Mouse (Mus musculus): Measurements from ENCODE around the gene Sptbn2.
"Not testable (repeated sequence)": the region's sequence is repeated elsewhere in the genome, so short reads cannot be mapped to it uniquely, and the experiment has no call there.

The Sptbn2 gene

GRCm38 (mm10) chr19:4720671-4721244 lies 9.8 kb downstream of the Sptbn2 start:
- DNase-seq (ENCODE audit: low read depth, low spot score) = no peak

DNA sequence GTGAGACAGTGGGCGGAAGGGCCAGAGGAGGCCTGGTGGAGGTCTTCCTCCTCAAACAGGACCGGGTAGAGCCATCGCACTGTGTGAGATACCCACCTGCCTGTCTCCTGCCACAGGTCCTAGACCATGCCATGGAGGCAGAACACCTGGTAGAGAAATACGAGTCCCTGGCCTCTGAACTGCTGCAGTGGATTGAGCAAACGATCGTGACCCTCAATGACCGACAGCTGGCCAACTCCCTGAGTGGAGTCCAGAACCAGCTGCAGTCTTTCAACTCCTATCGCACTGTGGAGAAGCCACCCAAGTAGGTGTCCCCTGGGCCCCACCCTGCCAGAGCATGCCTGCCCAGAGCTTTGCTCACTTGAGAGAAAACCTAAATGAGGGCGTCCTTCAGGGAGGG lies 18.2 kb downstream of the Sptbn2 start:
- no peak for DNase-seq (ENCODE audit: low read depth, low spot score)

DNA sequence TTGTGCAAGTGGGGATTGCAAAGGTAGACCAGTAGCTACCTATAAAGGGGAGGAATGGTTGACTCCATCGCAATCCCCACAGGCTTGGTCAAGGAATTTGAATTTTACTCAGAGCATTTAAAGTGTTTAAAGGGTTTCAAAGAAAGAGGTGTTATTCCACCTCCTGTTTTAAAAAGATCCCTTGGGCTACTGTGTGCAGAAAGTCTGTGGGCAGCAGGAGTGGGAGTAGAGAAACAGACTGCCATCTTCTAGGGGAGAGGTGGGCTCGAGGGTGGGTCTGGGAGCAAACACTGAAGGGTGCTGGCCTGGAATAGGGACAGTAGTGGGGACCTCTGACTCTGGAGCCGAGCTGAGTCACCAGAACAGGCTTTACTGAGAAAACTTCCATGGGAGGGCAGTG lies 22.1 kb downstream of the Sptbn2 start:
- no peak for DNase-seq (ENCODE audit: low read depth, low spot score)

GRCm38 (mm10) chr19:4737866-4738265 lies 26.9 kb downstream of the Sptbn2 start:
- DNase-seq (ENCODE audit: low read depth, low spot score) = no peak

- no peak for DNase-seq (ENCODE audit: low read depth, low spot score)
Measured at GRCm38 (mm10) chr19:4739053-4739452, 28.1 kb downstream of the Sptbn2 start.

DNA sequence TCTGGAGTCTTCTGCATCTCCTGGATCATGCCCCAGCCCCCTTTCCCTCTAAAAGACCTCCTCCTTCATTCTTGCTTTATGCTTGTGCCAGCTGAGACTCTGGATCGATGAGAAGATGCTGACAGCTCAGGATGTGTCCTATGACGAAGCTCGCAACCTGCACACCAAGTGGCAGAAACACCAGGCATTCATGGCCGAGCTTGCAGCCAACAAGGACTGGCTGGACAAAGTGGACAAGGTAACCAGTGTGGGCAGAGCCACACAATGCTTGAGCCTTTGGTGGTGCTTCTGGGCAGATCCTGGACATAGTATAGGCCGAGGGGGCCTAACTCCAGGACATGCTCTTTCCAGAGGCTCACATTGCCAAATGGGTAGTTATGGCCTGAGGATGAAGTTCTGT lies 28.8 kb downstream of the Sptbn2 start:
- DNase-seq (ENCODE audit: low read depth, low spot score) = no peak

GRCm38 (mm10) chr19:4741482-4741881 lies 30.5 kb downstream of the Sptbn2 start:
- peak; percentile 77 for DNase-seq (ENCODE audit: low read depth, low spot score)

DNA sequence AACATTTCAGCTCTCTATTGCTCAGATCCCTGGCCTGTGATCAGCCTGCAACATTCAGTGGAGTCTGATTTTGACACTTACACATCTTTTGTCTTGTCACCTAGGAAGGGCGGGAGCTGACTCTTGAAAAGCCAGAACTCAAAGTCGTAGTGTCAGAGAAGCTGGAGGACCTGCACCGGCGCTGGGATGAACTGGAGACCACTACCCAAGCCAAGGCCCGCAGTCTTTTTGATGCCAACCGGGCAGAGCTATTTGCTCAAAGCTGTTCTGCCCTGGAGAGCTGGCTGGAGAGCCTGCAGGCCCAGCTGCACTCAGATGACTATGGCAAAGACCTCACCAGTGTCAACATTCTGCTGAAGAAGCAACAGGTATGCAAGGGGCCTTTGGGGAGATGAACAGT lies 31.3 kb downstream of the Sptbn2 start:
- no peak for DNase-seq (ENCODE audit: low read depth, low spot score)

- peak; percentile 76 for DNase-seq (ENCODE audit: low read depth, low spot score)
Measured at GRCm38 (mm10) chr19:4743524-4743923, 32.6 kb downstream of the Sptbn2 start.

DNA sequence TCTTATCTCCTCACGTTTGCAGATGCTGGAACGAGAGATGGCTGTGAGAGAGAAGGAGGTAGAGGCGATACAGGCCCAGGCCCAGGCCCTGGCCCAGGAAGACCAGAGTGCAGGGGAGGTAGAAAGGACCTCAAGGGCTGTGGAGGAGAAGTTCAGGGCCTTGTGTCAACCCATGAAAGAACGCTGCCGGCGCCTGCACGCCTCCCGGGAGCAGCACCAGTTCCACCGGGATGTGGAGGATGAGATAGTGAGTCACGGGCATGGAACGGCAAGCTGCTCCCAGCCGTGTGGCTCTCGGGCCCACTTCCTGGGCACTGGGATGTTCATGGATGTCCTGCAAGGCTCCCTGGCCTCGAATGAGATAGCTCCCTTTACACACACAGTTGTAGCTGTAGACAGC lies 33.1 kb downstream of the Sptbn2 start:
- DNase-seq (ENCODE audit: low read depth, low spot score) = peak; percentile 31

DNA sequence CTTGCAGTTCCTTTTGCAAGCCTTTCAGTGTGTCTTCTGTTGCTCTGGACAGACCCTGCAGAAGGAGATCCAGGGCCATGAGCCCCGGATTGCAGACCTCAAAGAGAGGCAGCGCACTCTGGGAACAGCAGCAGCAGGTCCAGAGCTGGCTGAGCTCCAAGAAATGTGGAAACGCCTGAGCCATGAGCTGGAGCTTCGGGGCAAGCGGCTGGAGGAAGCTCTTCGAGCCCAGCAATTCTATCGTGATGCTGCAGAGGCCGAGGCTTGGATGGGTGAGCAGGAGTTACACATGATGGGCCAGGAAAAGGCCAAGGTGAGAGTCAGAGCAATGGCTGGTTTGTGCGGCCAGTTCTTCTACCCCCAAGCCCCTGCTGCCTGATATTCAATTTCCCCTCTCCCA lies 34.1 kb downstream of the Sptbn2 start:
- DNase-seq (ENCODE audit: low read depth, low spot score) = peak; percentile 73

DNA sequence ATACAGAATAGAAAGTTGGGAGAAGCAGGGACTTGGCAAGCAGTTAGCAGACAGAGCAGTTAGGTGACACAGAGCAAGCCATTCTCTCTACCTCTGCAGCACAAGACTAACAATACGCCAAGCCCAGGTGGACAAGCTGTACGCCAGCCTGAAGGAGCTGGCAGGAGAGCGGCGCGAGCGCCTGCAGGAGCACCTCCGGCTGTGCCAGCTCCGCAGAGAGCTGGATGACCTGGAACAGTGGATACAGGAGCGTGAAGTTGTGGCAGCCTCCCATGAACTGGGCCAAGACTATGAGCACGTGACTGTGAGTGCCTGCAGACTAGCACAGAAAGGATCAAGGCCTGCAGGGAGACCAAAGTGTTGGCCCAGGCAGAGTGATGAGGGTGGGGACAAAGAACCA lies 34.7 kb downstream of the Sptbn2 start:
- DNase-seq (ENCODE audit: low read depth, low spot score) = peak; percentile 80

GRCm38 (mm10) chr19:4746611-4747010 lies 35.6 kb downstream of the Sptbn2 start:
- peak; percentile 88 for DNase-seq (ENCODE audit: low read depth, low spot score)

DNA sequence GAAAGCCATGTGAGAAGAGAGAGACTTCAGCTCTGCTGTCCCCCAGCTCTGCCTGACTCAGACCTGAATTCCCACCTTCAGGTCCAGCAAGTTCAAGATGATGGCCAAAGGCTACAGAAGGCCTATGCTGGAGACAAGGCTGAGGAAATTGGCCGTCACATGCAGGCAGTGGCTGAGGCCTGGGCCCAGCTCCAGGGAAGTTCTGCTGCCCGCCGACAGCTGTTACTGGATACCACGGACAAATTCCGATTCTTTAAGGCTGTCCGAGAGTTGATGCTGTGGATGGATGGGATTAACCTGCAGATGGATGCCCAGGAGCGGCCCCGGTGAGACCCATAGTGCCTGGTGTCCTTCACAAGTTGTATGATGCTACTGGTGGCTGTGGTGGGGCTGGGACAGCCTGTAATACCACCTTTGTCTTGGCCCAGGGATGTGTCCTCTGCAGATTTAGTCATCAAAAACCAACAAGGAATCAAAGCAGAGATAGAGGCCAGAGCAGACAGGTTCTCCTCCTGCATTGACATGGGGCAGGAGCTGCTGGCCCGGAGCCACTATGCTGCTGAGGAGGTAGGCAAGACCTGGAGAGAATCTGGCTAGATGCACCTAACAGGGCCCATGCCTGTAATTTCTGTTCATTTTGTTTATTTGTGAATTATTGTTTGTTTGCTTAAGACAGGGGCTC lies 36.8 kb downstream of the Sptbn2 start:
- peak; percentile 34 for DNase-seq (ENCODE audit: low read depth, low spot score)

DNA sequence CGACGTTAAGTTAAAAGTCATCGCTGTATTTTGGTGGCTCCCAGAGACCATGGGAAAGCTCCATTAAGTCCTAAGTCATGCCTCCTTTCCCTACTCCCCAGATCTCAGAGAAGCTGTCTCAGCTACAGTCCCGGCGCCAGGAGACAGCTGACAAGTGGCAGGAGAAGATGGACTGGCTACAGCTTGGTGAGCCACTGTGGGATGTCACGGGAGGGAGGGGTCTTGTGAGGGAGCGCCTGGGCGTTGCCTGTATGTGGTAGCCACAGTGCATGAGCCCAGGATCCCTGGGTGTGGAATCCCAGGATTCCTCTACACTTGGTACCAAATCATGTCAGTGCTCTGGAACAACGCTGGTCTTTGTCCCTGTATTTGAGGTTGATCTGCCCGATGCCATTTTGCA lies 37.5 kb downstream of the Sptbn2 start:
- DNase-seq (ENCODE audit: low read depth, low spot score) = no peak

DNA sequence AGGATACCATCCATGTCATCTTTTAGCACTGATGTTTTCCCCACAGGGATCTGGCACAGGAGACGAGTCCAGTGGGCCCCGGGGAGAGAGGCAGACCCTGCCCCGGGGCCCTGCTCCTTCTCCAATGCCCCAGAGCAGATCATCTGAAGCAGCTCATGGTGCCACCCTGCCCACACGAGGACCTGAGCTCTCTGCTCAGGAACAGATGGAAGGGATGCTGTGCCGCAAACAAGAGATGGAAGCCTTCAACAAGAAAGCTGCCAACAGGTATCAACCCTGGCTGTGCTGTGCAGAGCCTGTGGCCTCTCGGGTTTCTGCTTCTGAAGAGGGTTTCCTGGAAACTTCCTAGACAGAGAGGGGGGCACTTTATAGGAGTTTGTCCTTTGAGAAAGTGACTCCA lies 39.0 kb downstream of the Sptbn2 start:
- DNase-seq (ENCODE audit: low read depth, low spot score) = peak; percentile 60

DNA sequence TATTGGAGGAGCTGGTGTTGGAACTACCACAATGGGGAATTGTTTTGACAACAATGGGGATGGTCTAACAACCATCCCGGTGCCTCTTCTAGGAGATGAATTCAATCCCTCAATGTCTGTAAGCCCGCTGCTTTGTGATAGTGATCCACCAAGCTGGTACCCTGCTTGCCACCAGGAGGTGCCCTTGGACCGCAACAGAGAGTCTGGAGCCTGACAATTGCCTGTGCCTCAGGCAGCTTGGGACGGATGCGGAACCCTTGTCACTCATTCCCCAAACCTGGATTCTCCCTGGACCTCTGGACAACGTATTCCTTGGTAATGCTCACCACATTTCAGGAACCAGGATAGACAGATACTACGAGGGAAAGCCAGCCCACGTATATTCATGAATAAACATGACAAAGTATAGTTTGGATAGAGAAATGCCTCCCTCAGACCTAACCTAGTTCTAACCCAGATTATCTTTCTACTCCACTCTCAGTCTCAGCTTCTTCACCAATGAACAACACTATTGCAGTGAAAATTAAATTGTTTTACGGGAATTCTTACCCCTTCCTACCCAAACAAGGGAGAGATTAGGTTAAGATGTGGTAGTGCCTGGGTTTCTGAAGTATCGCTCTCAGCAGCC lies 44.7 kb downstream of the Sptbn2 start:
- DNase-seq (ENCODE audit: low read depth, low spot score) = peak; percentile 97

DNA sequence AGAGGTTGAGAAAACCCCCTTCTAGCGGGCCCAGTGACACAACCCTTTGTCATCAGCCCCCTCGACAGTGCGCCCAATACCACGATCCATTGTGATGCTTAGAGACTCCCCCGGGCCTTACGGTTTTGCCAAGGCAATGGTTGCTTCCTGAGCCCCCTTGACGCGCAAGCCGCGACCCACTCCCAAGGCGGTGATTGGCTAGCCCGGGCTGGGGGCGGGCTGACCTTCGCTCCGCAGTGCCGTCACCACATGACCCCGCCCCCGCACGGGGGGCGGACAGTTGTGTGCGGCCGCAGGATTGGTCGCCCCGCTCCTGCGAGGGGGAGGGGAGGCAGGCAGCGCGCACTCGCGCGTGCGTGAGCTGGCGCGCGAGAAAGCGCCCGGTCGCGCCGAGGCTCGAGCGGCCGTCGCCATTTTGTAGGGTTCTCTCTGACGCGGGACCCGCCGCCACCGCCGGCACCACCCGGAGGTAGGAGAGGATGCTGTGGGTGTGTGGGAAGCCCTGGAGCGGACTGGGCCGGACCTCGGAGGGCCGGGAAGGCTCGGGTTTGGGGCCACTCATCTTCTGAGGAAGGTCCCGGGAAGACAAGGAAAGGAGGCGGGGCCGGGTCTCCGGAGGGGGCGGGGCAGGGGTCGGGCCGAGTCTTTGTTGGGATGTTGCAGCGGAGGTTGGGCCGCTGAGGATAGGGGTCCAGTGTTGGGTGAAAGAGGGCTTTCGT lies 45.4 kb downstream of the Sptbn2 start, which contains the start of gene Rbm4b:
TSS of gene Rbm4b (plus strand) at position 305 of the 719 bp plus-strand sequence.
- DNase-seq (ENCODE audit: low read depth, low spot score) = peak; percentile 98

DNA sequence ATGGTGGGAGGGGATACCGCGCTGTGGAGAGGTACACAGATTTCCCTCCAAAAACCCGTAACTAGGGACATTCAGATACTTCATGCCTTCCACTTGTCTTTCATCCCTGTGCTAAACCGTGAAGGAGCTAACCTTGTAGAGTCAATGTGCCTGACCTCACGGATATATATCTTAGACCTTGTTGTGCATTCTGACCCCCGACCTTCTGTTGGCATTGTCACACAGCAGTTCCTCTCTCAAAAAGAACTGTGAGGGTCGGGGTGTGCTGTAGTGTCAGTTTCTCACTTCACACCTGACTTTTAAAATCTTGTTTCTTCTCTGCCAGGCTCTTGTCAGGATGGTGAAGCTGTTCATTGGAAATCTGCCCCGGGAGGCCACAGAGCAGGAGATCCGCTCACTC lies 46.0 kb downstream of the Sptbn2 start:
- DNase-seq (ENCODE audit: low read depth, low spot score) = no peak

- not testable (repeated sequence) for DNase-seq (ENCODE audit: low read depth, low spot score)
Measured at GRCm38 (mm10) chr19:4760544-4760943, 49.6 kb downstream of the Sptbn2 start.

DNA sequence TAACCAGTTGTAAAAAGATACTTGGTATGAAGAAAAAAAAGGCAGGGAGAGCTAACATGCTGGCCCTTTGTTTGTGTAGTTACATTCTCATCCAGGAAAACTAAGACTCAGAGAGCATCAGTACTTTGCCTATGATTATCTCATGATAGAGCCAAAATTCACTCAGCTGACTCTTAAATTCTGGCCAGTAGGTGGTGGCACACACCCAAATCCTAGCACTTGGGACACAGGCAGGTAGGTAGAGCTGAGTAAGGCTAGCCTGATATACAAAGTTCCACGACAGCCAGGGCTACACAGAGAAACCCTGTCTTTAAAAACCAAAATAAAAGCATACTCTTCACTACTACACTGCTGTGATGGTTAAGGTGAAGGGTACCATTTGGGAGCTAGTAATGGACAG lies 51.9 kb downstream of the Sptbn2 start:
- peak; percentile 75 for DNase-seq (ENCODE audit: low read depth, low spot score)

- DNase-seq (ENCODE audit: low read depth, low spot score) = no peak
Measured at GRCm38 (mm10) chr19:4767507-4768148, 56.7 kb downstream of the Sptbn2 start.

Measured in brain, adult 2 months (tissue).